Mouse (Mus musculus) liver, embryonic 14.5 days (tissue): ENCODE results near the gene Srgap2.

Experiments
- CTCF ChIP-seq: IDR thresholded peaks from 2 replicates; pipeline ENCODE4 v1.5.1; 2016; ENCODE audit warnings: antibody characterized with exemption, low read depth, control low read depth
- EP300 ChIP-seq: IDR thresholded peaks from 2 replicates; pipeline ENCODE4 v1.6.1; 2016; ENCODE audit warnings: antibody characterized with exemption, low read depth

- TF ChIP-seq EP300 (no peak), CTCF (no peak)
Measured at GRCm38 (mm10) chr1:131511131-131511530, 16.0 kb downstream of the Srgap2 start.
